Mouse (Mus musculus) urinary bladder, adult 2 months (tissue): ENCODE results near the gene Rin3. TPM values are rescaled to one million over a fixed set of nuclear protein-coding genes. Genes with fewer than 3 reads are reported as not detected.

Source experiments
- DNase-seq: peaks from one replicate; pipeline ENCODE4 v3.0.0; 2022; ENCODE audit warnings: low spot score
- polyA plus RNA-seq: library from polyadenylated mRNA; depleted of rRNA; stranded (reverse); fragments of >200 nt; gene quantifications from 2 replicates; pipeline ENCODE4 v1.2.3, GENCODE M21; 2012

Gene Rin3
- polyA plus RNA-seq, 1 experiment = 2.1 TPM

GRCm38 (mm10) chr12:102302831-102303351, 20.0 kb downstream of the Rin3 start:
- no peak for DNase-seq

DNA sequence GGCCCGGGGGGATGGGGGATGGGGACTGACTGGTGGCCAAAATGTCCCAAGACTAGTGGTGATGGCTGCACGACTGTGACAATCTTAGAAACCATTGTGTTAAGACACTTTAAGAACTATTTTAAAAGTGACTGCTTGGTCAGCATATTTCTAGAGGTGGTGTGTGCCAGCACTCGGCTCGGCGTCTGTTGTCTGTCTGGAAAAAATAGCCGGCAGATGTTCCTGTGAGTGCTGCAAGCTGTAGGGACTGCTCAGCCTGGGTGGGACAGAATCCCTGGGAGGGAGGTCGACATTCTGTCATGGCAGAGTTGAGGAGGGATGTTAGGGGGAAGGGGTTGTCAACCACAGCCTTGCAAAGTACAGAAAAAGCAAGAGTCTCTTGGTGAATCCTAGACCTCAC, 21.0 kb downstream of the Rin3 start:
- no peak for DNase-seq

GRCm38 (mm10) chr12:102305069-102305836, 22.4 kb downstream of the Rin3 start:
- DNase-seq = no peak

DNA sequence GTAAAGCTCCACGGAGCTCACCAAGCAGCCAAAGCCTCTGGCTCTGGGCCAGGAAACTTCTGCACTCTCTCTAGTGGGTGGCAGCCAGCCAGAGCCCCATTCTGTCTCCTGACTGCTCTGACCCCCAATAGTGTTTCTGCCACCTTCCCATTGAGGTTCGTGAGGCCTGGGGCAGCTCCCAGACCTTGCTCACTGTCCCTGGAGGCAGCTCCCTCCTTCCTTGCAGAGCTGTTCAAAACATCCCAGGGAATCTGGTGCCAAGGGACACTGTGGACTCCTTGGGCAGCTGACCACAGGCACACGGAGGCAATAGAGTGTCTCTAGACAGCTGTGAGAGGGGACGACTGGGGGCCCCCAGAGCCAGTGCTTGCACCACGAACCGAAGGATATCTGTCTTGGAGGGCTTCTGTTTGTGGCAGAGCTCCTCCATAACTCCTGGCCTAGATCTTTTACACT, 25.2 kb downstream of the Rin3 start:
- DNase-seq = no peak

- no peak for DNase-seq
Measured at GRCm38 (mm10) chr12:102308457-102309011, 25.7 kb downstream of the Rin3 start.

- DNase-seq = no peak
Measured at GRCm38 (mm10) chr12:102309099-102309799, 26.4 kb downstream of the Rin3 start.

- no peak for DNase-seq
Measured at GRCm38 (mm10) chr12:102309800-102310195, 26.9 kb downstream of the Rin3 start.

DNA sequence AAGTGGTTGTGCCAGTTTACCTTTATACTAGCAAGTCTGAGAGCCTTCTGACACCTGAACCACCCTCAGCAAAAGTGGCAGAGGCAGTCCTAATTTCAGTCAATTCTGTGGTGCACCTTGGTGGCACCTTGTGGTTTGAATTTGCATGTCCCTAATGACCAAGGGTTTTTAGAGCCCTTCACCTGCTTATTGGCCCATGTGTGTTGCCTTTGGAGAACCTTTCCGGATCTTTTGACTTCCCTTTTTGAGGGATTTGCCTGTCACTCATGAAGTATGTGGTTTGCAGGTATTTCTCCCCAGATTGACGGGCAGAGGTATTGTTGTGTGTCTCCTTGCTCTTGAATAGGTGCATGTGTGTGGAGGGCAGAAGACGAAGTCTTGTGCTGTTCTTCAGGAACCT, 27.4 kb downstream of the Rin3 start:
- no peak for DNase-seq

GRCm38 (mm10) chr12:102311454-102311853, 28.6 kb downstream of the Rin3 start:
- no peak for DNase-seq

- no peak for DNase-seq
Measured at GRCm38 (mm10) chr12:102319150-102319549, 36.3 kb downstream of the Rin3 start.

GRCm38 (mm10) chr12:102319899-102320298, 37.1 kb downstream of the Rin3 start:
- DNase-seq = no peak

DNA sequence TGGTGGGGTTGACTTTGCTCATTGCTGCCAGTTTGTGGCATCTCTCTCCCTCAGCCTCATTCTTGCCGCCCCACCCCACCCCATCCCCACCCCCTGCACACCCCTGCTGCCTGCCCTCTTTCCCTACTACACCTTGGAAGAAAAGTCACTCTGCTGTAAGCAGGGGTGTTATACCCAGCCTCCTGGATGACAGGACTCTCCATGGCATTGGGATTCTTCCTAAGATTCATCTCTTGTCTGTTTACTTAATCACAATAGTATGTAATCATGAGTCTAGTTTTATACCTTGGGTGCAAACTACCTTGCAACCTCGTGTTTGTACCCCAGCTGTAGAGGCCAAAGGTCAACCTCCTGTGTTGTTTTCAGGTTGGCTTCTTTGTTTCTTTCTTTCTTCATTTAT, 37.5 kb downstream of the Rin3 start:
- no peak for DNase-seq

GRCm38 (mm10) chr12:102321064-102321728, 38.3 kb downstream of the Rin3 start:
- no peak for DNase-seq

DNA sequence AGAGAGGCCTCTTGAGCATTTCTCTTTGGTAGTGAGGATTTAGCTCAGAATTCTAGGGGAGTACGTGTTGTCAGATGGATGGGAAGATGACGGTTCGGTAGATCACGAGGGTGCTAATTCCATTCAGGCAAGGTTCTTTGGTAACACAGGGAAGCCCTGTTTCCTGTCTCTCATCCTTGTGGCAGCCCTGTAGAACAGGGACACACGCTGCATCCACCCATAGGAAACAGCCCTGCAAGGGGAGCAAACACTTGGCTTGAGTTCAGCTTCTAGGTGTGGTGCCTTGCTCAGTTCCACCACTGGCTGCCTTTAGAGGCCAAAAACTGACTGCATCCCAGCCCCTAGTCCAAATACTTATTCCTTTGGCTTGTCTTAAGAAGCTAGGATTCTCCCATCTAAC, 39.0 kb downstream of the Rin3 start:
- DNase-seq = no peak

GRCm38 (mm10) chr12:102323392-102323791, 40.5 kb downstream of the Rin3 start:
- no peak for DNase-seq

DNA sequence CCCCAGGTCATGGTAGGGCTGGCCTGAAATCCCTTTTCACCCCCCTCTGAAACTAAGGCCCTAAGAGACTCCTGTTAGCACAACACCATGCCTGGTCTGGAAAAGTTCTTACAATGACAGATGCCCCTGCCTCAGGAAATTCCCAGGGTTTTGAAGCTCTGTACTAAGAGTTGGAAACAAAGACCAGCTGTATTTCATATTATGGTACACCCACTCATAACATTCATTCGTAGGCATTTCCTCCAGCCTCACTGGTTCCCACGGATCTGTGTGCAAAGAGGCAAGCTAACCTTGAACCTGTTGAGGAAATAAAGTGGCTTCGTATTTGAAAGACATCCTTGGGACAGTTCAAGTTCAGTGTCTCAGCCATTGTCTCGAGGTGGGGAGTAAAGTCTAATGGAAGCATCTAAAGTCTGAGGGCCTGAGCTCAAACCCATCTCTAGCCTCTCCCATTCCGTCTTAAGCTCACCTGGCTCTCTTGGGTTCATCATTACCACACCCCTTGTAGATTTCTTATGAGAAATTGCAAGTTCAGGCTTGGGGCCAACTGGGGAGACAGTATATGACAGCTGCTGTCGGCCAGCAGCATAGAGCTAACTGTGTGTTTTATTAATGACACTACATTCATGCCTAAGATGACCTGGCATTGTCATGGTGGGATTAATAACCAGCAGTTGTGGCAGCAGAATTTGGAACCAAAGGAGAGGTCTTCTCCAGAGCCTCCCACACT, 41.5 kb downstream of the Rin3 start:
- DNase-seq = no peak

- DNase-seq = no peak
Measured at GRCm38 (mm10) chr12:102324886-102325220, 42.0 kb downstream of the Rin3 start.

DNA sequence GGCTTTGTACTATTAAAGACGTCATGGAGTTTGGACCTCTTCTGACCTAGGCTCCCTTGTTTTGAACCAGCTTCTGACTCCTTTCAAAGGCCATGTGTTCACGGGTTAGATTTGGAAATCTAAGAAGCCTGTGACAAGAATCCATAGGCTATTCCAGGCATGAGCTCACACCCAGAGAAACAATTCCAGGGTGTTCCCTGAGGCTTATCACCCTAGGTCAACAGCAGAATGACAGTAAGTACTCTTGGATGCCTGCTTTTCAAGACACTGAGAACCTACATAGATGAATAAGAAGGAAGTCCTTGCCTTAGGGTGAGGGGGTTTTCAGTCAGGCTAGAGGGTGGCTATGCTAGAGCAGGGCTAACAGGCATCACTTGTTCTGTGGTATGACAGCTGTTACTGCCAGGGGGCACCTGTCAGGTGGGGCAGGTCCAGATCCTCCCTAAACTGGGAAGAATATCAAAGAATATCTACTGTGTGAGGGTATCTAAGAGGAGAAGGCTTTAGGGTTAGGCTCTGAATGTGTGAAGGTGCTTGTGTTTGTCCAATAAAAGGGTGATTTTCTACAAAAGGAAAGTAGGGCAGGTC, 44.0 kb downstream of the Rin3 start:
- no peak for DNase-seq

DNA sequence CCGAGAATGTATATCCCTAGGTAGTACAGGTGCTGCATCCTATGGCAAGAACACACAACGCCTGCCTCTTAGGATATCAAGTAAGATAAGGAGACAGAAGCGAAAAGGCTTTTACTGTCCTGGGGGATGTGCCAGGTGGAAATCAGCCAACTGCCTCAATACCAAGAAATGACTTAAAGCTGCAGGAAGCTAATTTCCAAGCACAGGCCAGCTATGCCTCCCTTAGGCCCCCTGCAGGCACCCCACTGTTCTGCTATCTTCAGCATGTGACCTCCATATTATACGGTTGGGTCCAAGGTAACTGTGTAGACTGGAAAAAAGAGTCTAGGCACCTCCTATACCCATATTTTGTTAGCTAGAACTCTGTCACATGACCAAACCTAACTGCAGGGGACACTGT, 44.7 kb downstream of the Rin3 start:
- DNase-seq = no peak

- DNase-seq = no peak
Measured at GRCm38 (mm10) chr12:102328090-102328489, 45.2 kb downstream of the Rin3 start.

DNA sequence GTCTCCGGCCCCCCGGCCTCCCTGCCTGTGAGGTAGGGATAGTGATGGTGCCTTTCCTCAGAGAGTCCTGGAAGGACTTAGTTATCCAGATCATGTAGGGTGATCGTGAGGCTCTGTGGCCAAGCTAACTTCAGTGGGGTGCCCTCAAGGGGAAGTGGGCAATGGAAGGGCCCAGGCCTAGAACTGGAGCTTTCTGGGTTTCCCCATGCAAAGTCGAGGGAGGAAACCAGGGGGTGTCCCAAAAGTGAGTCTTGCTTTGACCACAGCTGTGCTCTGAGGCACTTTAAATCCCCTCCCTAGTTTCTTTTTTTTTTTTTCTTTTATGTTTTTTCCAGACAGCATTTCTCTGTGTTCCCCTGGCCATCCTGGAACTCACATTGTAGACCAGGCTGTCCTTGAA, 47.3 kb downstream of the Rin3 start:
- no peak for DNase-seq
